Mouse (Mus musculus) T-helper 1 cell (primary cell): ENCODE data around the gene Peli2.

ENCODE experiments used
- in situ Hi-C: fragments of 300-600 bp; cut with MboI, MseI; formaldehyde crosslinking; loops from one replicate; pipeline ENCODE4 v1.15.1; 2025; ENCODE audit warnings: high pct_unique_total_duplicates

Gene Peli2

GRCm38 (mm10) chr14:48186302-48186701 lies 65.7 kb downstream of the Peli2 start:
- in situ Hi-C loops, result no loop called here

GRCm38 (mm10) chr14:48187100-48187499 lies 66.5 kb downstream of the Peli2 start:
- in situ Hi-C loops, result no loop called here

- in situ Hi-C loops, result no loop called here
Measured at GRCm38 (mm10) chr14:48189330-48189729, 68.7 kb downstream of the Peli2 start.

GRCm38 (mm10) chr14:48190946-48191345 lies 70.3 kb downstream of the Peli2 start:
- in situ Hi-C loops, result loop anchor here (5.0 kb wide), 1 partner anchor 44 kb away; no protein-coding TSS in a partner anchor

- in situ Hi-C loops, result loop anchor here (5.0 kb wide), 1 partner anchor 45 kb away; no protein-coding TSS in a partner anchor
Measured at GRCm38 (mm10) chr14:48191925-48192324, 71.3 kb downstream of the Peli2 start.

GRCm38 (mm10) chr14:48196804-48197203 lies 76.2 kb downstream of the Peli2 start:
- in situ Hi-C loops, result no loop called here

GRCm38 (mm10) chr14:48197287-48197686 lies 76.7 kb downstream of the Peli2 start:
- in situ Hi-C loops, result no loop called here

- in situ Hi-C loops, result no loop called here
Measured at GRCm38 (mm10) chr14:48198190-48198954, 77.7 kb downstream of the Peli2 start.

GRCm38 (mm10) chr14:48198957-48199356 lies 78.3 kb downstream of the Peli2 start:
- in situ Hi-C loops, result no loop called here

- in situ Hi-C loops, result no loop called here
Measured at GRCm38 (mm10) chr14:48199506-48199905, 78.9 kb downstream of the Peli2 start.

GRCm38 (mm10) chr14:48200291-48200690 lies 79.7 kb downstream of the Peli2 start:
- in situ Hi-C loops, result no loop called here

GRCm38 (mm10) chr14:48200788-48201187 lies 80.2 kb downstream of the Peli2 start:
- in situ Hi-C loops, result no loop called here

- in situ Hi-C loops, result no loop called here
Measured at GRCm38 (mm10) chr14:48201403-48201802, 80.8 kb downstream of the Peli2 start.

- in situ Hi-C loops, result no loop called here
Measured at GRCm38 (mm10) chr14:48202096-48203036, 81.7 kb downstream of the Peli2 start.

- in situ Hi-C loops, result no loop called here
Measured at GRCm38 (mm10) chr14:48205044-48205443, 84.4 kb downstream of the Peli2 start.

GRCm38 (mm10) chr14:48205635-48206034 lies 85.0 kb downstream of the Peli2 start:
- in situ Hi-C loops, result no loop called here

GRCm38 (mm10) chr14:48207119-48207518 lies 86.5 kb downstream of the Peli2 start:
- in situ Hi-C loops, result no loop called here

- in situ Hi-C loops, result no loop called here
Measured at GRCm38 (mm10) chr14:48207746-48208640, 87.4 kb downstream of the Peli2 start.

- in situ Hi-C loops, result no loop called here
Measured at GRCm38 (mm10) chr14:48209436-48209835, 88.8 kb downstream of the Peli2 start.

- in situ Hi-C loops, result no loop called here
Measured at GRCm38 (mm10) chr14:48210089-48210488, 89.5 kb downstream of the Peli2 start.

- in situ Hi-C loops, result no loop called here
Measured at GRCm38 (mm10) chr14:48211526-48211925, 90.9 kb downstream of the Peli2 start.
